Mouse (Mus musculus) R1 (cell line): ENCODE results near the gene Cxcr4.
A peak's percentile ranks its signal among the peaks of the same experiment; 100 is the strongest.
"Not testable (repeated sequence)": the region's sequence is repeated elsewhere in the genome, so short reads cannot be mapped to it uniquely, and the experiment has no call there.

Experiments
- DNase-seq: peaks from one replicate; pipeline ENCODE4 v3.0.0-alpha.2; 2018; ENCODE audit warnings: low read depth, low spot score

Cxcr4 gene

GRCm38 (mm10) chr1:128600549-128600948 is 8.5 kb upstream of the Cxcr4 start:
- DNase-seq, result no peak

- no peak for DNase-seq
These were observed 5.2 kb upstream of the Cxcr4 start for GRCm38 (mm10) chr1:128597209-128597782.

- no peak for DNase-seq
These were observed 3.4 kb upstream of the Cxcr4 start for GRCm38 (mm10) chr1:128595528-128595927.

- no peak for DNase-seq
These were observed 3.0 kb upstream of the Cxcr4 start for GRCm38 (mm10) chr1:128595105-128595420.

- DNase-seq, result no peak
These were observed 2.4 kb upstream of the Cxcr4 start for GRCm38 (mm10) chr1:128594353-128595104.

GRCm38 (mm10) chr1:128592961-128593501 is 938 bp upstream of the Cxcr4 start:
- DNase-seq, result peak; percentile 80

GRCm38 (mm10) chr1:128591721-128592210 is 327 bp downstream of the Cxcr4 start:
- DNase-seq, result peak; percentile 70

GRCm38 (mm10) chr1:128590816-128591720 is 1.0 kb downstream of the Cxcr4 start:
- DNase-seq, result peak; percentile 41

- no peak for DNase-seq
These were observed 2.1 kb downstream of the Cxcr4 start for GRCm38 (mm10) chr1:128590011-128590410.

- no peak for DNase-seq
These were observed 2.6 kb downstream of the Cxcr4 start for GRCm38 (mm10) chr1:128589488-128589887.

- DNase-seq, result no peak
These were observed 3.8 kb downstream of the Cxcr4 start for GRCm38 (mm10) chr1:128588337-128588736.

GRCm38 (mm10) chr1:128586928-128587780 is 4.9 kb downstream of the Cxcr4 start:
- DNase-seq, result no peak

GRCm38 (mm10) chr1:128586162-128586927 is 5.7 kb downstream of the Cxcr4 start:
- DNase-seq, result peak; percentile 38

- no peak for DNase-seq
These were observed 6.5 kb downstream of the Cxcr4 start for GRCm38 (mm10) chr1:128585396-128586161.

GRCm38 (mm10) chr1:128584716-128585115 is 7.4 kb downstream of the Cxcr4 start:
- DNase-seq, result not testable (repeated sequence)

GRCm38 (mm10) chr1:128583279-128583872 is 8.7 kb downstream of the Cxcr4 start:
- DNase-seq, result no peak

GRCm38 (mm10) chr1:128580321-128580720 is 11.8 kb downstream of the Cxcr4 start:
- DNase-seq, result no peak

- DNase-seq, result peak; percentile 33
These were observed 13.6 kb downstream of the Cxcr4 start for GRCm38 (mm10) chr1:128578454-128578853.

GRCm38 (mm10) chr1:128575096-128575495 is 17.0 kb downstream of the Cxcr4 start:
- no peak for DNase-seq
